Mouse (Mus musculus): ENCODE results near the gene Rabep1. TPM values are rescaled to one million over a fixed set of nuclear protein-coding genes. Genes with fewer than 3 reads are reported as not detected.
"Not testable (repeated sequence)": the region's sequence is repeated elsewhere in the genome, so short reads cannot be mapped to it uniquely, and the experiment has no call there.

The Rabep1 gene
- total RNA-seq, 2 experiments from 2014 or later = 95.2 to 96.0 TPM

- no peak for DNase-seq (ENCODE audit: low spot score in 2 of 2)
Observed at GRCm38 (mm10) chr11:70828975-70829615, 15.5 kb upstream of the Rabep1 start.

GRCm38 (mm10) chr11:70831201-70831600 is 13.4 kb upstream of the Rabep1 start:
- DNase-seq (ENCODE audit: low spot score in 2 of 2) = no peak

DNA sequence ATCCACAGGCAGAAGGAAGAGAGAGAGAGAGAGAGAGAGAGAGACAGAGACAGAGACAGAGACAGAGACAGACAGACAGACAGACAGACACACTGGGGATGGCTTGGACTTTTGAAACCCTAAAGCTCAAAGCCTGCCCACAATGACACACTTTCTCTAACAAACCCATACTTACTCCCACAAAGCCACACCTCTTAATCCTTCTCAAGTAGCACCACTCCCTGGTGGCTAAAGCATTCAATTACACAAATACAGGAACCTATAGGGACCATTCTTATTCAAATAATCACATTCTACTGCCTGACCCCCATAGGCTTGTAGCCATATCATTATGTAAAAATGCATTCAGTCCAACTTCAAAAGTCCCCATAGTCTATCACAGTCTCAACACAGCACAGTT is 11.2 kb upstream of the Rabep1 start:
- no peak for DNase-seq (ENCODE audit: low spot score in 2 of 2)

- no peak for DNase-seq (ENCODE audit: low spot score in 2 of 2)
Observed at GRCm38 (mm10) chr11:70833831-70834230, 10.7 kb upstream of the Rabep1 start.

GRCm38 (mm10) chr11:70835381-70835831 is 9.2 kb upstream of the Rabep1 start:
- no peak for DNase-seq (ENCODE audit: low spot score in 2 of 2)

DNA sequence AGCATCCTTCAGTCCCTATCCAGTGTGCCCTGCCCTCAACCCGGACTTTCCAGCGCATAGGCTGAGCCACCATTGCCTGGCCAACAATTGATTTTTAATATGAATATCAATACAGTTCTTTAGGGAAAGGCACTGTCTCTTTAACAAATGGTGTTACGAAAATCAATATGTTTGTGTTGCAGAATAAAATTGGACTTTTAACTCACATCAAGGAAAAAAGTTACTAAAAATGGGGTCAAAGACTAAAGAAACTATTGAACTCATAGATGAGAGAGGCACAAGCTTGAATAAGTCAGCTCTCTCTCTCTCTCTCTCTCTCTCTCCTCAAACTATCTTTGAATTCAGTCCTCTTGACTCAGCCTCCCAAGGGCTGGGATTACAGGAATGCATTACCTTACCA is 7.5 kb upstream of the Rabep1 start:
- DNase-seq (ENCODE audit: low spot score in 2 of 2) = no peak

GRCm38 (mm10) chr11:70838610-70839009 is 6.0 kb upstream of the Rabep1 start:
- DNase-seq (ENCODE audit: low spot score in 2 of 2) = no peak

GRCm38 (mm10) chr11:70842983-70843382 is 1.6 kb upstream of the Rabep1 start:
- no peak for DNase-seq (ENCODE audit: low spot score in 2 of 2)

- DNase-seq (ENCODE audit: low spot score in 2 of 2) = no peak
Observed at GRCm38 (mm10) chr11:70843701-70844551, 652 bp upstream of the Rabep1 start.

- DNase-seq (ENCODE audit: low spot score in 2 of 2) = no peak
Observed at GRCm38 (mm10) chr11:70845457-70845978, 940 bp downstream of the Rabep1 start.

- DNase-seq (ENCODE audit: low spot score in 2 of 2) = no peak
Observed at GRCm38 (mm10) chr11:70846029-70846428, 1.5 kb downstream of the Rabep1 start.

- no peak for DNase-seq (ENCODE audit: low spot score in 2 of 2)
Observed at GRCm38 (mm10) chr11:70860371-70860770, 15.8 kb downstream of the Rabep1 start.

GRCm38 (mm10) chr11:70863204-70863603 is 18.6 kb downstream of the Rabep1 start:
- DNase-seq (ENCODE audit: low spot score in 2 of 2) = not testable (repeated sequence)

- no peak for DNase-seq (ENCODE audit: low spot score in 2 of 2)
Observed at GRCm38 (mm10) chr11:70865223-70865622, 20.6 kb downstream of the Rabep1 start.

DNA sequence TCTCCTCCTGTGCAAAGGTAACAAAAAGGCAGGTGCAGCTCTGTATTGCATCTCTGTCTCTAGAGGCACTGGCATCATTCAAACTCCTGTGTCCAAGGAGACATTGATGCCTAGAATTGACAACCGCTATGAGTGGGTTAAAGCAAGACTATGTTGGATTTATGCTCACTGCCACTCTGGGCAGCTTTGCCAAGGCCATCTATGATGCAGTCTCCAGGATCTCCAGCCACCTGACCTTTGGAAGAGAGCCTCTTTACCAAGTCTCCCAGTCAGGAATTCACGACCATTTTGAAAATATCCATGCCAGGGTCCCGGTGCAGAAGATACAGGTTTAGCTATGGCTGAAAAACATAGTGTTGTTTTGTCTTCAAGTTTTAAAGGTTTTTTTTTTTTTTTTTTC is 24.7 kb downstream of the Rabep1 start:
- no peak for DNase-seq (ENCODE audit: low spot score in 2 of 2)

- no peak for DNase-seq (ENCODE audit: low spot score in 2 of 2)
Observed at GRCm38 (mm10) chr11:70869811-70870210, 25.2 kb downstream of the Rabep1 start.

- DNase-seq (ENCODE audit: low spot score in 2 of 2) = peak; percentile 22 to 59
Observed at GRCm38 (mm10) chr11:70870407-70870806, 25.8 kb downstream of the Rabep1 start.

DNA sequence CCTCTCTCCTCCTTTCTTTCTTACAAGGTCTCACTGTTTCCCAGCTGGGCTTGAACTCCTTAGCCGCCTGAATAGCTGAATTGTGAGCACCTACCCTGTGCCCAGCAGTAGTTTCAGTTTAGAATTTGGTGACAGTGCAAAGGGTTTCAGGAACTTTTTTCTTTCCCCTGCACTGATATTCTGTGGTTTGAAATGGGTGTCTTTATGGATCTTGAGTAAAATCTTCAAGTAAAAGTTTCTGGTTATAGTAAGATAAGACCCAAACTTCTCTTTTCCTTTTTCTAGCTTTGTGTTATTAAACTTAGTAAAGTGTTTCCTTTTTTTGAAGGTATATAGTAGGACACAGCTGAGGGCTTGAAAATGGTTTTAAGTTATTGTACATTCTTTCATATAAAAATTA is 26.5 kb downstream of the Rabep1 start:
- DNase-seq (ENCODE audit: low spot score in 2 of 2) = no peak

GRCm38 (mm10) chr11:70871766-70872330 is 27.3 kb downstream of the Rabep1 start:
- DNase-seq (ENCODE audit: low spot score in 2 of 2) = no peak

DNA sequence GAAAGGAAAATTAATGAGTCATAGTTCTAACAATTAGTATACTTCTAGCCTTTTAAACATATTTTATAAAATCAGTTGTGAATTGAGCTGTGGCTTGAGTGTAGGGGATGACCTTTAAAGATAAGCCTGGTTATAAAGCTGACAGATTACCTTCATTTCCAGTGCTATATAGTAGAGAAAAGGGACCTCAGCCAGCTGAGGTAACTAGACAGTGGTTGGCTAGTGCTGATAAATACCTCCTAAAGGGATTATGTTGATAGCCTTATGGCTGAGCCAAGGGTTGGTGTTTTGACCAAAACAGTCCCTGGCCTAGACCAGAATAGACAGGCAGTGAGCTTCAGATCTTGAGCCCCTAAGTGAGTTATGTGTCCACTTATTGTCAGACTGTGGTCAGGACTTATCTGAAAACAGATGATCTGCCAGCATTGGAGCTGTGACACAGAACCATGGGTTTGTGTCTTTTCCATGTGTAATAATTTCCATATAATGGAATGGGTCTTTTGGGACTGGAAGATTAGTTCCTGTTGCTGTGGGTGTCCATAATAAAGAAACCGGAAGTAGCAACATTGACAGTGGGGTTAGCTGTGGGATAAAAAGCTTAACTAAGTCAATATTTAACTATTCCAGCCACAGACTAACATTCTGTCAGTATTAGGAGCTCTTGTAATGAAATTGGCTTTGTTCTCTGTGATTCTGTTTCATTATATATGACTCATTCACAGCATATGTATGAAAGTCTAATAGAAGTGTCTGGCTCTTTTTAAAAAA is 29.5 kb downstream of the Rabep1 start:
- DNase-seq (ENCODE audit: low spot score in 2 of 2) = no peak

DNA sequence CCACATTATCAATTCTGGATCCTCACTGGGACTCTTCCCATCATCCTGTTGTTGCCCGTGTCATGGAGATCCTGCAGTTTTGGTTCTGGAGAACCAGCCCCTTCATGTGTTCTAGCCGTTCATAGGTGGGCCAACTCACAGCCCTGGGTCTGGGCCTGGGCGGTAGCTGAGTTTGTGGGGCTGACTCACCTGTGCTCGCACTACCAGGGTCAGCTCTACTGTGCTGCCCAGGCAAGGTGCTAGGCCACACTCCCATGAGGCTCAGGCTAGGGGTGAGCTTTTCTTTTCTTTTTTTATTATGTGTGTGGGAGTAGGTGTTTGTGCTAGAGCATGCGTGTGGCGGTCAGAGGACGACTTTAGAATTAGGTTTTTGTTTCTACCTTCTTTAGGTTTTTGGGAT is 33.1 kb downstream of the Rabep1 start:
- no peak for DNase-seq (ENCODE audit: low spot score in 2 of 2)
